Mouse (Mus musculus) limb, embryonic 15.5 days (tissue): ENCODE measurements around the gene Trim2. TPM values are rescaled to one million over a fixed set of nuclear protein-coding genes. Genes with fewer than 3 reads are reported as not detected.
A peak's percentile ranks its signal among the peaks of the same experiment; 100 is the strongest.

Experiments
- ATAC-seq: fragments of 200-750 bp; cut with Nextera tagmentation; 2 replicates; pipeline ENCODE4 v1.8.0; 2017; ENCODE audit warnings: low read depth, moderate TSS enrichment; ENCODE audit not compliant: insufficient number of reproducible peaks, low FRiP score, low TSS enrichment
- H3K27ac ChIP-seq: fragments of 300-500 bp; sonication (generic); 2 replicates; pipeline ENCODE4 v1.5.1; 2015; ENCODE audit warnings: moderate library complexity, mild to moderate bottlenecking, inconsistent platforms
- H3K27me3 ChIP-seq: fragments of 300-500 bp; sonication (generic); 2 replicates; pipeline ENCODE4 v1.6.1; 2015; ENCODE audit warnings: inconsistent platforms
- H3K36me3 ChIP-seq: fragments of 300-500 bp; sonication (generic); 2 replicates; pipeline ENCODE4 v1.6.1; 2015; ENCODE audit warnings: inconsistent platforms
- H3K4me1 ChIP-seq: fragments of 300-500 bp; sonication (generic); 2 replicates; pipeline ENCODE4 v1.6.1; 2015; ENCODE audit warnings: inconsistent platforms
- H3K4me2 ChIP-seq: fragments of 300-500 bp; sonication (generic); 2 replicates; pipeline ENCODE4 v1.6.1; 2015; ENCODE audit warnings: mild to moderate bottlenecking, inconsistent platforms
- H3K4me3 ChIP-seq: fragments of 300-500 bp; sonication (generic); 2 replicates; pipeline ENCODE4 v1.5.1; 2015; ENCODE audit warnings: mild to moderate bottlenecking, inconsistent platforms
- H3K9ac ChIP-seq: fragments of 300-500 bp; sonication (generic); 2 replicates; pipeline ENCODE4 v1.6.1; 2015; ENCODE audit warnings: inconsistent platforms
- H3K9me3 ChIP-seq: fragments of 300-500 bp; sonication (generic); 2 replicates; pipeline ENCODE4 v1.6.1; 2016; ENCODE audit warnings: inconsistent platforms
- WGBS: fragments of 180-500 bp; shearing (Covaris S2); methylation state at CpG from one replicate; pipeline ENCODE4 v1.1.7; 2015; 5-methylcytosine and 5-hydroxymethylcytosine counted together
- polyA plus RNA-seq: library from polyadenylated mRNA; unstranded; fragments of >200 nt; fragmentation: Nextera tagmentation; extraction: Ambion mirVana; gene quantifications from 2 replicates; pipeline ENCODE4 v1.2.1, GENCODE M21; 2015

Trim2 gene
- polyA plus RNA-seq, 1 experiment from 2014 or later, result 35.9 TPM

DNA sequence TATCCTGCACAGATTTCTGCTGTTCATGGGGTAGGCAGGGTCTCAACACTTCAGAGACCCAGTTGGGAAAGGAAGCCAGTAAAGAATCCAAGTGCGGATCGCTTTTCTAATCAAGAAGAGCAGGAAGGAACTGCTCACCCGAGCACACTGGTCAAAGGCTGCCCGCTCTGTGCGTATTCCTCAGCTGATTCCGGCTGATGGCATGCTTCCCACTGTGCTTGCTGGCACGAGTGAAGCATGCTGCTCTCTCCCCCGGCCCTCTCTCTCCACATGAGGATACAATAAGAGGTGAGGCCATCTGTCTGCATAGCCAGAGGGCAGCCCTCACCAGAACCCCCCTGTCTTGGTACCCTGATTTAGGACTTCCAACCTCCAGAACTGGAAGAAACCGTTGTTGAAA lies 91.4 kb downstream of the Trim2 start:
- Histone ChIP-seq H3K27ac (no peak overlapping the region), H3K36me3 (no peaks in the 10 kb centered on the region), H3K4me2 (no peak overlapping the region), H3K9ac (no peak overlapping the region), H3K27me3 (no peaks in the 10 kb centered on the region), H3K9me3 (no peaks in the 10 kb centered on the region), H3K4me1 (peaks cover 34% of the 10 kb centered on the region), H3K4me3 (no peak overlapping the region)
- ATAC-seq, result no peak
- WGBS, result 59% methylated on average over 9 of the region's 9 CpGs

DNA sequence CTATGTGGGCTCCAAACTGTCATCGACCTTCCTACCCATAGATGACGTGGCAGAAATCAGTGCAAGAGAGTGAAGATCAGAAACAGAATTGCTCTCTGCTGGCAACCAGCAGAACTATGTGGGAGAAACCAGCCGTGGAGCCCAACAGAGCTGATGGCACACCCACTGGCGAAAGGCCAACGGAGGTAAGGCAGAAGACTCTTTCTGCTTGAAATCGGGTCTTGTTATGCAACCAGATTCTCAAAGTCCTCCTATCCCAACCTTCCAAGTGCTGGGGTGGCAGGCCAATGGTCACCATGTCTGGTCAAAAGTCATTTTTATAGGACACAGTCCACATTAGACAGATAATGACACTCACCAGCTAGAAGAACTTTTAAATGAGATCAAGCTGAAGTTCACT lies 92.2 kb downstream of the Trim2 start:
- H3K4me1 ChIP-seq, result peaks cover 26% of the 10 kb centered on the region
- no peaks in the 10 kb centered on the region for H3K9me3 ChIP-seq
- H3K27me3 ChIP-seq, result no peaks in the 10 kb centered on the region
- WGBS, result 73% methylated on average over 6 of the region's 6 CpGs
- no peak overlapping the region for H3K27ac ChIP-seq
- no peak overlapping the region for H3K4me3 ChIP-seq
- no peak overlapping the region for H3K9ac ChIP-seq
- ATAC-seq, result no peak
- no peaks in the 10 kb centered on the region for H3K36me3 ChIP-seq
- no peak overlapping the region for H3K4me2 ChIP-seq

DNA sequence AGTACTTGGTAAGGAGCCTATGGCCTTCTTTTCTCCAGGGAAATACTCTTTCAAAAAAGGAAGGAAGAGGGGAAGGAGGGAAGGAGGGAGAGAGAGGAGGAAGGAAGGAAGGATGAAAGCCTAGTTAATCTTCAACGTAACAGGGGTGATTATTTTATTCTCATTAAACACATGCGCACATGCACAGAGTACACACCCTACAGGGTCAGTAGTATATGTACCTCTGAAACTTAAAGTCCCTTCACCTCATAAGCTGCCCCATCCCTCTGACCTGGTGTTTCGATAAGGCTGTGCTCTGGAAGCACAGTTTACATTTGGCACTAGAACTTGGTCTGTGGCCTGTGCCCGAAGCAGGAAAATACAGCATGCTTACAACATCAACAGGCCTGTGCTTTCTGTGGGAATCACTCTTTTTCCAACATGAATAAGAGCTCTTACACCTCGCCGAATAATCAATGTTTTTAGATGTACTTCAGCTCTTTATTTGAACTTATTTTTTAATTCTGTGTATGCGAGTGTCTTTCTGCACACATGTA lies 95.3 kb downstream of the Trim2 start:
- Histone ChIP-seq H3K4me1 (peaks cover 7% of the 10 kb centered on the region; the same call in 1 of the 2 replicates), H3K4me3 (no peak overlapping the region), H3K27ac (no peak overlapping the region), H3K9ac (no peak overlapping the region), H3K9me3 (no peaks in the 10 kb centered on the region), H3K4me2 (no peak overlapping the region), H3K36me3 (no peaks in the 10 kb centered on the region), H3K27me3 (no peaks in the 10 kb centered on the region)
- 86% methylated on average over 7 of the region's 7 CpGs for WGBS
- ATAC-seq, result no peak

DNA sequence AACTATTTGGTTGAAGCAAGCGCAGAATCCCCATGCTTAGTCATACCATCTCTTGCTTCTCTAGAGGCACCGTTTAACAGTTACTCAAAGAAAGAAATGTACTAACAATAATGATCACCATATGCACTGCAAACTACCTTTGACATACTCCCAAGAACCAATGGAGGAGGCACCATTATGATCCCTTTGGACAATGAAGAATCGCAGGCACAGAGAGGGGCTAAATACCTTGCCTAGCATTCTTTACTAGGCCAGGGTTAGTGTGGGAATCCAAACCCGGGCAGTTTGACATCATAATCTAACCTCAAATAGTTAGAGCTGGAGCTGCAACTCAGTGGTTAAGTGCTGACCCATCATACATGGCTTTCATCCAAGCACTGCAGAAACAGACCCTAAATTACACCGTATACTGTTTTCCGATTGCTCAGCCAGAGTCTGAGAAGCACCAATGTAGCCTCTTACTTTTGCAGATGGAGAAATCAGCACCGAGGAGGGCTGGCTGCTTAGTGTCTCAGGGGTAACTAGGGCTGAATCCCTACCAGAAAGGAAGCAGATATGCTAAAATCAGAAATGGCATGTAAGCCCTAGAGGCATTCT lies 97.7 kb downstream of the Trim2 start:
- Histone ChIP-seq H3K9me3 (no peaks in the 10 kb centered on the region), H3K4me3 (no peak overlapping the region), H3K27ac (0 out of 2 replicates have a peak overlapping the region, but pooled peaks have one; percentile 47), H3K36me3 (no peaks in the 10 kb centered on the region), H3K4me2 (no peak overlapping the region), H3K4me1 (no peaks in the 10 kb centered on the region), H3K27me3 (no peaks in the 10 kb centered on the region), H3K9ac (no peak overlapping the region)
- 56% methylated on average over 7 of the region's 7 CpGs for WGBS
- ATAC-seq, result peak; percentile 61; the same call in 1 of the 2 replicates

DNA sequence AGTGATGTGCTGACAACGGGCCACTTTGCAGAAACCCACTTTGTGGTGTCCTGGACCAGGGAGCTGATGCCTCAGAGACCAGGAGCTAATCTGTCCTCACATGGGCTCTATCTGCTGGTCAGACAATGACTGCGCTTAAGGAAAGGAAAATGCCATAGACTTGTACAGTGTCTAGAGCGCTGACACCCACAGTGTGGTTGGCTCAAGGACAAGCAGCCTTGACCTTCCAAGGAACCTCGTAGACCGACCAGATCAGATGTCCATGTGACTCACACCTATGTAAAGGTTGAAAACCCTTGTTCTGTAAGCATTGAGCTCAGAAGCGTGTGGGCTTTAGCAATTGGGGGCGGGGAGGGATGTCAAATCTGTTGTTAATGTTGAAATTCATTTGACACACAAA lies 98.2 kb downstream of the Trim2 start:
- Histone ChIP-seq H3K36me3 (no peaks in the 10 kb centered on the region), H3K9me3 (no peaks in the 10 kb centered on the region), H3K4me1 (no peaks in the 10 kb centered on the region), H3K4me2 (no peak overlapping the region), H3K9ac (no peak overlapping the region), H3K27ac (no peak overlapping the region), H3K4me3 (no peak overlapping the region), H3K27me3 (no peaks in the 10 kb centered on the region)
- WGBS, result 91% methylated on average over 7 of the region's 7 CpGs
- no peak for ATAC-seq

DNA sequence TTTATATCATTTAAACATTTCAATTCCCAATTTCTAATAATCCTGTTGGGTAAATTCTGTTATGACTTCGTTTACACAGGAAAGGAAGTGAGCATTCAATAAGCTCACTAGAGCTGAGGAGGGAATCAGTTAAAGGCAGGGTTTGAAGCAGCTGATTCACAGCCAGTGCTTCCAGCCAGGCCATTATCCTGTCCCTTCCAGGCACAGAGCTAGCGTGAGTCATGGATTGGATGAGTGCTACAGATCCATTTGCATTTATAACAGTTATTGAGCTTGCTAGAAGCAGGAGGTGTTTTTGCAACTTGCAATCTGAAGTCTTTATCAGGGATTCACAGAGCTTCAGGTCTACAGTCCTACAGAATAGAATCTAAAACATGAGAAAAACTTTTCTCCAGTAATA lies 99.3 kb downstream of the Trim2 start:
- no peak overlapping the region for H3K4me2 ChIP-seq
- H3K9ac ChIP-seq, result no peak overlapping the region
- ATAC-seq, result no peak
- no peaks in the 10 kb centered on the region for H3K27me3 ChIP-seq
- H3K9me3 ChIP-seq, result no peaks in the 10 kb centered on the region
- no peaks in the 10 kb centered on the region for H3K4me1 ChIP-seq
- H3K36me3 ChIP-seq, result no peaks in the 10 kb centered on the region
- H3K4me3 ChIP-seq, result no peak overlapping the region
- H3K27ac ChIP-seq, result no peak overlapping the region
- 57% methylated on average over 2 of the region's 2 CpGs for WGBS

DNA sequence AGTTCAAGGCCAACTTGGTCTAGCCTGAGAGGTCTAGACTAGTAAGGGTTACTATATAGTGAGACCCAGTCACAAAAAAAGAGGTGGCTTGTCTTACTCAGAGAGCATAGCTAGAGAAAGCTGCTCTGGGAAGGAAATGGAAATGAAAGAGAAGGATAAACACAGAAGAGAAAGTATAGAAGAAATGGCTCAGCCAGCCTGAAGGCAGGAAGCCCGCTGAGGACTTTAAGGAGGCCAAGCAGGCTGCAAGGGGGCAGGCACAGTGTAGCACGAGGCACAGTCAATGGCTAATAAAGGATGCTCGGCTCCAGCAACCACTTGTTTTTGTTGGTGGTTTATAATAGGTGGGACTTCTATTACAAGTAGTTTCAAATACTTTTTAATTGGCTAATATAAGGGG lies 100.6 kb downstream of the Trim2 start:
- WGBS, result 75% methylated on average over 3 of the region's 3 CpGs
- Histone ChIP-seq H3K4me2 (no peak overlapping the region), H3K9ac (no peak overlapping the region), H3K4me3 (no peak overlapping the region), H3K9me3 (no peaks in the 10 kb centered on the region), H3K4me1 (no peaks in the 10 kb centered on the region), H3K27ac (no peak overlapping the region), H3K27me3 (no peaks in the 10 kb centered on the region), H3K36me3 (no peaks in the 10 kb centered on the region)
- ATAC-seq, result no peak

DNA sequence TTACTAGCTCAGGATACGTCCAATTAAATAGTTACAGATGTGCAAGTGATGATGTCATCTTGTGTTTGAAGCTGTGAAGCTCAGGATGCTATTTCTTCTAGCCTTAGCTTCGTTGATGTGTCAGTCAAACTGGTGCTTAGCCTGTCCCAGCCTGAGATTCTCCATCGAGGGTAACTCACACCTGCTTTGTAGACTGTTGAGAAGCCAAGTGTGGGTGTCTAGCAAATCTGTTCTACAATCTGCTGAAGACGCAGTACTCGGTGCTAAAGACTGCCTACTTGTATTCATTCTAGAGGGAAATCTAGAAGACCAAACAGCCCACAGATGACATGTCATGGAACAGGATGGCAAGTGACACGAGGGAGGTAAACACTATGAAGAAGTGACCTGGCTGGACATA lies 101.0 kb downstream of the Trim2 start:
- Histone ChIP-seq H3K4me1 (peaks cover 4% of the 10 kb centered on the region; the same call in 1 of the 2 replicates), H3K4me3 (no peak overlapping the region), H3K27me3 (no peaks in the 10 kb centered on the region), H3K9me3 (no peaks in the 10 kb centered on the region), H3K27ac (no peak overlapping the region), H3K36me3 (no peaks in the 10 kb centered on the region), H3K4me2 (no peak overlapping the region), H3K9ac (no peak overlapping the region)
- no peak for ATAC-seq
- WGBS, result 79% methylated on average over 6 of the region's 6 CpGs

DNA sequence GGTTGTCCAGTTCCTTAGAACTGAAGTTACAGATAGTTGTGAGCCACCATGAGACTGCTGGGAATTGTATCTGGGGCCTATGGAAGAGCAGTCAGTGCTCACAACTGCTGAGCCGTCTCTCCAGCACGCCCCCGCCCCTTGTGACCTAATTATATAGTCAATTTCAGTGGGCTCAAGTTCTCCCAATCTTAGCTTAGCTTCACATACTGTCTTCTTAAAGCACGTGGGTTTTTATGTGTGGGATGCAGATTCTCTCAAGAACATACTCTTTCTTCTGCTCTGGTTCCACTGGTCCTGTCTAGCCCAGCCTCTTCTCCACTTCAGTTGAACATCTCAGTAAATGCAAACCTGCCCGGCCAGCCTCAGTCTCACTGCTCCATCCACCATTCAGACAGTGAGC lies 102.0 kb downstream of the Trim2 start:
- H3K4me3 ChIP-seq, result no peak overlapping the region
- no peaks in the 10 kb centered on the region for H3K36me3 ChIP-seq
- H3K9me3 ChIP-seq, result no peaks in the 10 kb centered on the region
- no peak for ATAC-seq
- H3K4me1 ChIP-seq, result peaks cover 7% of the 10 kb centered on the region; the same call in 1 of the 2 replicates
- no peaks in the 10 kb centered on the region for H3K27me3 ChIP-seq
- H3K9ac ChIP-seq, result no peak overlapping the region
- 73% methylated on average over 5 of the region's 5 CpGs for WGBS
- H3K4me2 ChIP-seq, result no peak overlapping the region
- H3K27ac ChIP-seq, result no peak overlapping the region

DNA sequence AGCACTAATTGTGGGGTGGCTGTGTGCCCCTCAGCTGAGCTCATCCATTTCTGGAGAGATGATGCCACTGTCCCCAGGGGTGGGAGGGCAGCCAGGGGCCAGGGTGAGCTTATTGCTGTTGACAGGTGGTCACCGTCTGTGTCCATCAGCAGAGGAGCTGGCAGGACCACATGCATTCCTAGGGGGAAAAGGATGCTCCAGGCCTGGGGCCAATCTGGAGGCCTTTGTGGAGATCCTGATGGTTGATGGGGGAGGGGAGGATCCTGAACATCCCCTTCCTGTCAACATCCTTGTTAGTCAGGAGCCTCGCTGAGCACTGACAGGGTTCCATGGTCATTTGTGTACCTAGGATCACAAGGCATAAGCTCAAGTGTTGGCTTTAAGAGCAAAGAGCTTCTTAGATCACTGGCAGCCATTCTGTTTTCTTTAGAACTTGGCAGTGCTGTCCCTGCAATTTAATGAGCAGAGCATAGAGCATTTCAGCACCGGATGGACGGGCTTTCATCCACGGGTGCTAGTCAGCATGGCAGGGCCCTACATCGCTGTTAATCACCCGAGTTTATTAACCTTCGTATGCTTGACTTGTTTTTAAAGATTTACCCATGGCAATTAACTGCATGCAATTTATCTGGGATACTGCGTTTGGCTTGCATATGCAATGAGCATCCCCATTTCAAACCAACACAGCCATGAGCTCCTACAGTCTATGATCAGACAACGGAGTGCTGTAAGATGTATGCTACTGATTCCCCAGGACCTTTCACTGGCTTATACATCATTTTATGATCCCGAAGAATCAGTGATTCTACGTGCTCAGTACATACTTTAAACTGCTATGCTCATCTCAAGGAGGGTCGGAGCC lies 105.9 kb downstream of the Trim2 start:
- H3K9me3 ChIP-seq, result no peaks in the 10 kb centered on the region
- H3K4me1 ChIP-seq, result peaks cover 7% of the 10 kb centered on the region; the same call in 1 of the 2 replicates
- no peaks in the 10 kb centered on the region for H3K36me3 ChIP-seq
- no peak overlapping the region for H3K4me2 ChIP-seq
- WGBS, result 55% methylated on average over 13 of the region's 13 CpGs
- H3K27me3 ChIP-seq, result no peaks in the 10 kb centered on the region
- H3K9ac ChIP-seq, result no peak overlapping the region
- H3K4me3 ChIP-seq, result no peak overlapping the region
- ATAC-seq, result no peak
- H3K27ac ChIP-seq, result no peak overlapping the region

DNA sequence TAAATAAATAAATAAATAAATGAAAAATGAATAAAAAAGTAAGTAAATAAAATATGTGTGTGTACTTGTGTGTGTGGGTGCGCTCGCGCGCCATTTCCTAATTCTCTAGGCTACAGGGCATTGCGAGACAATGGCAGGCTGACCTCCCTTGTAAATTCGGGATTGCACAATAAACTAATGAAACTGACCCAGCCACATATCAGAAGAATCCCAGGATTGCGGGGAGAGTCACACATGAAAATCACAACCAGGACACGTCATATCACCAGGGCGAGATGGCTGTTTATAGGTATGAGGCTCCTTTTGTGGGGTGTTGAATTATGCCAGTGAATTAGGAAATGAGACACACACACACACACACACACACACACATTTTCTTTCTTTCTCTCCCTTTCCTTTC lies 107.2 kb downstream of the Trim2 start:
- H3K27ac ChIP-seq, result no peak overlapping the region
- 82% methylated on average over 9 of the region's 9 CpGs for WGBS

DNA sequence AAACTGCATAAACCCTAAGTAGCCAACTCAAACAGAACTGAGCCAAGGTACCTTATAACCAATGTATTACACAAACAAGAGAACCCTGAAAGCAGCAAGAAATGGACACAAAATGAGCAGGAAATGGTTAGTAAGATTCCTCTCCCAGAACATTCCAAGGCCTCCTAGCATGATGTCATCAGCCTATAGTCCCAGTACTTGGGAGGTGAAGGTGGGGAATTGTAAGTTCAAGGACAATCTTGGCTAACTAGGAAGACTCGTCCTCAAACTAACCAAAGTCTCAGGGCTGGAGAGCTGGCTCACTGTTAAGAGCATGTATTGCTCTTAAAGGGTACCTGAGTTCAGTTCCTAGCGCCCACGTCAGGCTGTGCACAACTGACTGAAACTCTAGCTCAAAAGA lies 108.4 kb downstream of the Trim2 start:
- no peaks in the 10 kb centered on the region for H3K9me3 ChIP-seq
- H3K4me2 ChIP-seq, result no peak overlapping the region
- ATAC-seq, result no peak
- 90% methylated on average over 3 of the region's 3 CpGs for WGBS
- no peak overlapping the region for H3K4me3 ChIP-seq
- no peak overlapping the region for H3K9ac ChIP-seq
- H3K36me3 ChIP-seq, result no peaks in the 10 kb centered on the region
- peaks cover 7% of the 10 kb centered on the region; the same call in 1 of the 2 replicates for H3K4me1 ChIP-seq
- H3K27me3 ChIP-seq, result no peaks in the 10 kb centered on the region
- H3K27ac ChIP-seq, result no peak overlapping the region

More for the DNA sequence above, 107.2 kb downstream of the Trim2 start:
- ATAC-seq, result no peak
- Histone ChIP-seq H3K4me3 (no peak overlapping the region), H3K9ac (no peak overlapping the region), H3K36me3 (no peaks in the 10 kb centered on the region), H3K4me2 (no peak overlapping the region), H3K4me1 (peaks cover 7% of the 10 kb centered on the region; the same call in 1 of the 2 replicates), H3K27me3 (no peaks in the 10 kb centered on the region), H3K9me3 (no peaks in the 10 kb centered on the region)
